Mouse (Mus musculus) heart, postnatal 0 days (tissue): ENCODE results near the gene Srp68. TPM values are rescaled to one million over a fixed set of nuclear protein-coding genes. Genes with fewer than 3 reads are reported as not detected.

ENCODE experiments used
- ATAC-seq: fragments of 200-750 bp; cut with Nextera tagmentation; 2 replicates; pipeline ENCODE4 v1.8.0; 2017; ENCODE audit warnings: low read depth, moderate number of reproducible peaks, moderate library complexity; ENCODE audit not compliant: insufficient read depth
- DNase-seq: peaks from one replicate; pipeline ENCODE4 v3.0.0-alpha.2; 2016; ENCODE audit warnings: low spot score
- H3K27ac ChIP-seq: fragments of 300-500 bp; sonication (generic); 2 replicates; pipeline ENCODE4 v1.5.1; 2014; ENCODE audit warnings: low read depth, mild to moderate bottlenecking
- H3K27me3 ChIP-seq: fragments of 300-500 bp; sonication (generic); 2 replicates; pipeline ENCODE4 v1.6.1; 2014; ENCODE audit warnings: low read length, mixed read lengths; ENCODE audit not compliant: control insufficient read depth, insufficient read depth
- H3K36me3 ChIP-seq: fragments of 300-500 bp; sonication (generic); replicated peaks from 2 replicates; pipeline ENCODE4 v1.6.1; 2014; ENCODE audit warnings: low read length, mixed read lengths; ENCODE audit not compliant: control insufficient read depth, insufficient read depth
- H3K4me1 ChIP-seq: fragments of 300-500 bp; sonication (generic); 2 replicates; pipeline ENCODE4 v1.6.1; 2014; ENCODE audit warnings: antibody characterized with exemption; ENCODE audit not compliant: control insufficient read depth, insufficient read depth
- H3K4me2 ChIP-seq: fragments of 300-500 bp; sonication (generic); 2 replicates; pipeline ENCODE4 v1.6.1; 2014; ENCODE audit warnings: low read depth, mild to moderate bottlenecking, low read length, moderate library complexity
- H3K4me3 ChIP-seq: fragments of 300-500 bp; sonication (generic); 2 replicates; pipeline ENCODE4 v1.5.1; 2014; ENCODE audit warnings: low read depth, low read length
- H3K9ac ChIP-seq: fragments of 300-500 bp; sonication (generic); replicated peaks from 2 replicates; pipeline ENCODE4 v1.6.1; 2014; ENCODE audit warnings: low read depth, low read length, mixed read lengths
- H3K9me3 ChIP-seq: fragments of 300-500 bp; sonication (generic); replicated peaks from 2 replicates; pipeline ENCODE4 v1.6.1; 2016; ENCODE audit warnings: low read length; ENCODE audit not compliant: control insufficient read depth
- CTCF ChIP-seq: IDR thresholded peaks from 2 replicates; pipeline ENCODE4 v1.5.1; 2016; ENCODE audit warnings: antibody characterized with exemption, control low read depth, low read depth
- EP300 ChIP-seq: IDR thresholded peaks from 2 replicates; pipeline ENCODE4 v1.6.1; 2016; ENCODE audit warnings: antibody characterized with exemption, low read depth
- WGBS: fragments of 180-500 bp; shearing (Covaris S2); extraction: QIAGEN DNeasy Blood & Tissue Kit; methylation state at CpG from one replicate; pipeline ENCODE4 v1.1.7; 2014; 5-methylcytosine and 5-hydroxymethylcytosine counted together
- polyA plus RNA-seq: library from polyadenylated mRNA; unstranded; fragments of >200 nt; fragmentation: Nextera tagmentation; extraction: Ambion mirVana; gene quantifications from 2 replicates; pipeline ENCODE4 v1.2.1, GENCODE M21; 2015
- total RNA-seq: library from RNA; depleted of rRNA; stranded (reverse); fragments of >200 nt; gene quantifications from 2 replicates; pipeline ENCODE4 v1.2.3, GENCODE M21; 2014; ENCODE audit warnings: low replicate concordance

Gene Srp68
- total and polyA plus RNA-seq, 2 experiments from 2014 or later = 33.6 to 48.2 TPM

DNA sequence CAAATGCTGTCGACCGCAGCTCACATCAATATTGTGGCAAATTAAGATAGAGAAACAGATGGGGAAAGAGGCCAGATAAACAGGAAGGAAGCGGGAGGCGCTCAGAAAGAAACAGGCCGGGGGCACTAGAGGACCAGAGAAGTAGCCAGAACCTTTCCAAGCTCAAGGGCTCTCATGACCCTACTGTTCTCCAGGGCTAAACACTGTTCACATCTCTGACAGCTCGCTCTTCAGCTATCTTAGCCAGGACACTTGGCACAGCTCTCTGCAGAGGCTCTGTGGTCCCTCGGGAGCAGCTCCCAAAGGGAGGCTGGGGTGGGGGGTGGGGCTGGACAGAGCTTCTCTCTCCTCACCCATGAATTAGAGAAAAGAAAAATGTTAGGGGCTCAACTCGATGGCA, 16.5 kb upstream of the Srp68 start:
- TF ChIP-seq EP300 (no peak), CTCF (no peak)
- no peak for DNase-seq
- no peaks in the 10 kb centered on the region for H3K4me1 ChIP-seq
- 43% methylated on average over 8 of the region's 8 CpGs for WGBS
- H3K4me3 ChIP-seq = no peak overlapping the region
- H3K9ac ChIP-seq = no peak overlapping the region
- H3K4me2 ChIP-seq = no peak overlapping the region
- peaks cover 51% of the 10 kb centered on the region for H3K36me3 ChIP-seq
- no peaks in the 10 kb centered on the region for H3K9me3 ChIP-seq
- no peaks in the 10 kb centered on the region for H3K27me3 ChIP-seq
- ATAC-seq = no peak
- no peak overlapping the region for H3K27ac ChIP-seq

DNA sequence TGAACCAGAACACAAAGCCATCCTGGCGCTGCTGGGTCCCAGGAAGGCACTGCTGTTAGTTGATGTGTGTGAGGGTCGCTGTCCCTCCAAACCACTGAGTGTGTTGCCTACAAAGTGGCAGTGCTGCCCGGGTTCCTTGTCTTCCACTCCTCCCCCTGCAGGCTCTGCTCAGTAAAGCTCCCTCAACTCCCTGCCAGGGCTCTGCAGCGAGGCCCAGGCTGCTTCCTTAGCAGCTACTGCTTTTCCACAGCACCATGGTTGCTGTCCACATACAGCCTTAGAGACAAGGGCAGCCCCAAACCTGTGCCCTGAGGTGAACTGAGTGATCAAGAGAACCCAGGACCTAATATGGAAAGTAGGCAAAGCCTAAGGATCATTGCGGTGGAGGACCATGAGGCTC, 13.3 kb upstream of the Srp68 start:
- no peak overlapping the region for H3K27ac ChIP-seq
- DNase-seq (no peak), ATAC-seq (no peak)
- H3K4me1 ChIP-seq = no peaks in the 10 kb centered on the region
- H3K9me3 ChIP-seq = no peaks in the 10 kb centered on the region; the same call in 1 of the 2 replicates
- H3K4me2 ChIP-seq = no peak overlapping the region
- H3K27me3 ChIP-seq = peaks cover 28% of the 10 kb centered on the region
- 72% methylated on average over 5 of the region's 5 CpGs for WGBS
- H3K9ac ChIP-seq = no peak overlapping the region
- TF ChIP-seq EP300 (no peak), CTCF (no peak)
- H3K4me3 ChIP-seq = no peak overlapping the region
- peaks cover 36% of the 10 kb centered on the region for H3K36me3 ChIP-seq

DNA sequence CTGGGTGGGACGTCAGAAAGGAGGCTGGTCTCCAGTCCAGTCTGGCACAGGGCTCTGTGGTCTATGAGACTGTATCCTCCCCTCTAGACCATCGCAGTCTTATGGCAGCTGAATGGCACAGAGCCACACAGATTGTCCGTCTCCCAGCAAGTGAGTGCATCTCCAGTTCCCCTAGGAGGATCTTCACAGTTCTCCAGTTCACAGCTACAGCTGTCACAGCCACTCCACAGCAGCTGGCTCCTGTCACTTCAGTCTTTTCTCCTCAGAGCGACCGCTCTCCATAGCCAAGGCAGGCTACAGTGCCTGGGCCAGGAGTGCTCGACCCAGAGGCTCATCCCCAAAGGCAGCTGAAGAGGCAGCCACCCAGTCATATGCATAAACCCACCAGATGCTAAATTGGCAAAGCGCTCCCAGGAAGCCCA, 11.8 kb upstream of the Srp68 start:
- Histone ChIP-seq H3K4me1 (no peaks in the 10 kb centered on the region), H3K27me3 (peaks cover 43% of the 10 kb centered on the region)

DNA sequence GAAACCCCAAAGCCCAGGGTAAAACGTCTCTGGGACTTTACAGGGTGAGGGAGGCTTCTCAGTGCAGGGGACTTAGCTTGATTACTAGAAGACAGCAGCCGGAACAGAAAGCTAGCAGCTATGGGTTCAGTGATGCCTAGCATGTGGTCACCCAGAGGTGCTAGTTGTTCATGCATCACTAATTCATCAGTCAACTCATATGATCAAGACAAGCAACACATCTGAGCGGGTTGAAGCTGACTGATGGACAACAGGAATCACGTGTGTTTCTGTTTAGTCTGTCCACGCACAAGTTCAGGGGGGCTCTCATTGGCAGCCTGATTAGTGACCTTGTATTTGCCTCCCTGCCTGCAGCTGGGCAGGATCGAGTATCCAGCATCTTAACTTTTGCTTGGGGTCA, 10.0 kb upstream of the Srp68 start:
- no peak for DNase-seq
- TF ChIP-seq CTCF (no peak), EP300 (no peak)
- H3K4me1 ChIP-seq = no peaks in the 10 kb centered on the region
- H3K36me3 ChIP-seq = peaks cover 13% of the 10 kb centered on the region
- H3K9me3 ChIP-seq = no peaks in the 10 kb centered on the region; the same call in 1 of the 2 replicates
- 54% methylated on average over 6 of the region's 6 CpGs for WGBS
- ATAC-seq = no peak
- H3K4me2 ChIP-seq = no peak overlapping the region
- no peak overlapping the region for H3K27ac ChIP-seq
- H3K4me3 ChIP-seq = no peak overlapping the region
- no peak overlapping the region for H3K9ac ChIP-seq
- peaks cover 55% of the 10 kb centered on the region for H3K27me3 ChIP-seq

More for the DNA sequence above, 11.8 kb upstream of the Srp68 start:
- WGBS = 60% methylated on average over 7 of the region's 7 CpGs
- no peaks in the 10 kb centered on the region; the same call in 1 of the 2 replicates for H3K9me3 ChIP-seq
- no peak overlapping the region for H3K4me2 ChIP-seq
- DNase-seq = no peak
- no peak overlapping the region for H3K9ac ChIP-seq
- no peak overlapping the region for H3K4me3 ChIP-seq
- TF ChIP-seq CTCF = no peak
- no peak for TF ChIP-seq EP300
- ATAC-seq = 0 out of 2 replicates have a peak, but pooled peaks have one; percentile 17
- peaks cover 28% of the 10 kb centered on the region for H3K36me3 ChIP-seq
- no peak overlapping the region for H3K27ac ChIP-seq

DNA sequence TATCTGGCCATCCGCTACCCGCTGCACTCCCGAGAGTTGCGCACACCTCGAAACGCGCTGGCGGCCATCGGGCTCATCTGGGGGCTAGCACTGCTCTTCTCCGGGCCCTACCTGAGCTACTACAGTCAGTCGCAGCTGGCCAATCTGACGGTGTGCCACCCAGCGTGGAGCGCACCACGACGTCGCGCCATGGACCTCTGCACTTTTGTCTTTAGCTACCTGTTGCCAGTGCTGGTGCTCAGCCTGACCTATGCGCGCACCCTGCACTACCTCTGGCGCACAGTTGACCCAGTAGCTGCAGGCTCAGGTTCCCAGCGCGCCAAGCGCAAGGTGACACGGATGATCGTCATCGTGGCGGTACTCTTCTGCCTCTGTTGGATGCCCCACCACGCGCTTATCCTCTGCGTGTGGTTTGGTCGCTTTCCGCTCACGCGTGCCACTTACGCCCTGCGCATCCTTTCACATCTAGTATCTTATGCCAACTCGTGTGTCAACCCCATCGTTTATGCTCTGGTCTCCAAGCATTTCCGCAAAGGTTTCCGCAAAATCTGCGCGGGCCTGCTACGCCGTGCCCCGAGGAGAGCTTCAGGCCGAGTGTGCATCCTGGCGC, 9.0 kb upstream of the Srp68 start:
- H3K36me3 ChIP-seq = peaks cover 3% of the 10 kb centered on the region; the same call in 1 of the 2 replicates
- WGBS = 11% methylated on average over 48 of the region's 48 CpGs
- ATAC-seq (no peak), DNase-seq (no peak)
- H3K27me3 ChIP-seq = peaks cover 55% of the 10 kb centered on the region
- H3K4me3 ChIP-seq = no peak overlapping the region
- no peak overlapping the region for H3K27ac ChIP-seq
- H3K9ac ChIP-seq = no peak overlapping the region
- H3K4me1 ChIP-seq = no peaks in the 10 kb centered on the region
- H3K9me3 ChIP-seq = no peaks in the 10 kb centered on the region; the same call in 1 of the 2 replicates
- H3K4me2 ChIP-seq = no peak overlapping the region
- TF ChIP-seq EP300 (no peak), CTCF (no peak)

DNA sequence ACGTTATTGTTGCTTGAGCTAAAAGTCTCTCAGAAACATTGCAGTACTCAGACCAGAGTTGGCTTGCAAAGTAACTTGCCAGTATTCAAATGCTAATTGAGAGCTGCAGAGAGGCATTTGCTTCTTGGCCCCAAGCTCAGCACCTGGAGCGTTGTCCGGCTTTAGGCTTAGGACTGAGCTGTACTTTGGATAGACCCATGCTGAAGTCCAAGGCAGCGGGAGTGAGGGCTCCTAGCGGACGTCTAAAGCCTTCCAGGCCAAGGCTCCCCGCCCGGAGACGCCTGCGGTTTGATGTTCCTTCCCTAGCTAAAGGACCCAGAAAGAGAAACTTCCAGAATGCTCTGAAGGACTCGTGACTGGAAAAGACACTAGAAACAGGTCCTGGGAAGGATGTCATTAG, 8.1 kb upstream of the Srp68 start:
- Histone ChIP-seq H3K4me1 (no peaks in the 10 kb centered on the region), H3K9me3 (no peaks in the 10 kb centered on the region; the same call in 1 of the 2 replicates), H3K4me2 (peak overlapping the region; percentile 56; the same call in 1 of the 2 replicates), H3K36me3 (no peaks in the 10 kb centered on the region), H3K9ac (no peak overlapping the region), H3K27ac (no peak overlapping the region), H3K4me3 (peak overlapping the region; percentile 32), H3K27me3 (peaks cover 55% of the 10 kb centered on the region)
- 0 out of 2 replicates have a peak, but pooled peaks have one; percentile 35 for ATAC-seq
- TF ChIP-seq EP300 (no peak), CTCF (no peak; the same call in 1 of the 2 replicates)
- DNase-seq = no peak
- WGBS = under 1% methylated on average over 11 of the region's 11 CpGs
